Mouse (Mus musculus): ENCODE measurements at regions not wholly inside any gene's neighbourhood (a gene's known extent, or its start where the extent isn't known, plus 50 kb on each side); places are given as distances from the start of the nearest gene placed in this dataset.

- TF ChIP-seq TAL1 (conservative IDR thresholded peaks at IDR 0.05; ENCODE audit: low read depth, low read length) (no peak), CTCF (IDR thresholded peaks at IDR 0.05; ENCODE audit: low read depth, low read length) (no peak), GATA1 (IDR thresholded peaks at IDR 0.05; ENCODE audit: borderline replicate concordance, low read length) (no peak), GATA2 (IDR thresholded peaks at IDR 0.05; ENCODE audit: borderline replicate concordance, low read depth, low read length) (no peak)
These were observed 222.8 kb upstream of the Prdm1 start for GRCm38 (mm10) chr10:44751061-44751460.
